Mouse (Mus musculus): ENCODE measurements around the gene Ovch2. TPM values are rescaled to one million over a fixed set of nuclear protein-coding genes. Genes with fewer than 3 reads are reported as not detected.

Gene Ovch2
- polyA plus RNA-seq, 1 experiment from 2014 or later, result not detected

DNA sequence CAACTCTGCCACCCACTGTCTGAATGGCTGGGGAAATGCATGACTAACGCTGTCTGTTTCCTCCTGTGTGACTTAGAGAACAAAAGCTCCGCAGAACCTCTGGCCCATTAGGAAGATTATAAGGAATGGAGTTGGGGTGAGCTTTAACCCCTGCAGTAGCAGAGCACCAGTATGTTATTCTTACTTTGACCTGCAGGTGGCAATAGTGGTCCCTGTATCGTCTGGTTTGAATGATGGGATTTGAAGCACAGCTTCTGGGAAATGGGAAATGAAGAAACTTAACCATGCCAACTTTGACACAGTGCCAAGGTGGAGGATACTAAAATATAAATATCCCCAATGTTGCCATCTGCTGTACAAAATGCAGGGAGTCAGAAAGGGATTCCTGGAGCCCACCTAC, 51.7 kb downstream of the Ovch2 start:
- H3K9ac ChIP-seq (ENCODE audit: low read length), result no peak overlapping the region
- H3K4me3 ChIP-seq (replicated peaks; ENCODE audit: low read length), result no peak overlapping the region
- no peak overlapping the region for H3K4me2 ChIP-seq (ENCODE audit: low read depth, low read length)
- ATAC-seq (ENCODE audit: insufficient read depth, low FRiP score), result no peak
- no peaks in the 10 kb centered on the region for H3K9me3 ChIP-seq (replicated peaks; ENCODE audit: control insufficient read depth, low read length)
- H3K36me3 ChIP-seq (ENCODE audit: control insufficient read depth, insufficient read depth, low read length), result no peaks in the 10 kb centered on the region
- H3K27ac ChIP-seq (ENCODE audit: low read length), result no peak overlapping the region
- H3K27me3 ChIP-seq (ENCODE audit: control insufficient read depth, insufficient read depth, low read length), result no peaks in the 10 kb centered on the region
- WGBS, result 10% methylated on average over 3 of the region's 3 CpGs
- no peaks in the 10 kb centered on the region for H3K4me1 ChIP-seq (ENCODE audit: control insufficient read depth, insufficient read depth, low read length)

DNA sequence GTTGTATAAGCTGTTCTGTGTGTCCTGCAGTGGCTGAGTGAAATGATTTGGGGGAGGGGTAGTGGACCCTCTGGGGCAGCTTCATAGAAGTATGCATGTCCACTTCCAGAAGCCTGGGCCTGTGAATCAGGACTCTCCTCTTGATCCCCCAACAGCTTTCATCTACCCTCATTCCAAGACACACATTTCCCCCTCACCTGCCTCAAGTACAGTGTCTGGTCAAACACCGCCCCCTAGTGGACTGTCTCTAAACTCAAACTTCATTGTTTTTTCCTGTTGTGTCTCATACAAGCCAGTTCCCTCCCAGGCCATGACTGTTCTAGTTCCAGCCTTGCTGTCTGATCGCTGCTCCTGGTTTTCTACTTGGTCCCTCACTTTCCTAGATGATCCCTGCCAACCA, 53.1 kb downstream of the Ovch2 start:
- Histone ChIP-seq H3K9ac (ENCODE audit: low read length) (no peak overlapping the region), H3K36me3 (ENCODE audit: control insufficient read depth, insufficient read depth, low read length) (peaks cover 3% of the 10 kb centered on the region; the same call in 1 of the 2 replicates), H3K4me1 (ENCODE audit: control insufficient read depth, insufficient read depth, low read length) (no peaks in the 10 kb centered on the region), H3K27ac (ENCODE audit: low read length) (no peak overlapping the region), H3K27me3 (ENCODE audit: control insufficient read depth, insufficient read depth, low read length) (no peaks in the 10 kb centered on the region), H3K4me3 (replicated peaks; ENCODE audit: low read length) (no peak overlapping the region), H3K9me3 (replicated peaks; ENCODE audit: control insufficient read depth, low read length) (no peaks in the 10 kb centered on the region), H3K4me2 (ENCODE audit: low read depth, low read length) (no peak overlapping the region)
- ATAC-seq (ENCODE audit: insufficient read depth, low FRiP score), result no peak
- 14% methylated on average over 2 of the region's 2 CpGs for WGBS

- H3K4me3 ChIP-seq (replicated peaks; ENCODE audit: low read length), result no peak overlapping the region
- no peaks in the 10 kb centered on the region for H3K27me3 ChIP-seq (ENCODE audit: control insufficient read depth, insufficient read depth, low read length)
- H3K9me3 ChIP-seq (replicated peaks; ENCODE audit: control insufficient read depth, low read length), result no peaks in the 10 kb centered on the region
- ATAC-seq (ENCODE audit: insufficient read depth, low FRiP score), result no peak
- 84% methylated on average over 9 of the region's 9 CpGs for WGBS
- H3K27ac ChIP-seq (ENCODE audit: low read length), result no peak overlapping the region
- no peaks in the 10 kb centered on the region for H3K4me1 ChIP-seq (ENCODE audit: control insufficient read depth, insufficient read depth, low read length)
- H3K36me3 ChIP-seq (ENCODE audit: control insufficient read depth, insufficient read depth, low read length), result peaks cover 6% of the 10 kb centered on the region; the same call in 1 of the 2 replicates
- no peak overlapping the region for H3K9ac ChIP-seq (ENCODE audit: low read length)
- H3K4me2 ChIP-seq (ENCODE audit: low read depth, low read length), result no peak overlapping the region
Measured at GRCm38 (mm10) chr7:107747476-107747875, 53.5 kb downstream of the Ovch2 start.

GRCm38 (mm10) chr7:107746036-107746435, 55.0 kb downstream of the Ovch2 start:
- ATAC-seq (ENCODE audit: insufficient read depth, low FRiP score), result no peak
- WGBS, result 87% methylated on average over 8 of the region's 8 CpGs

DNA sequence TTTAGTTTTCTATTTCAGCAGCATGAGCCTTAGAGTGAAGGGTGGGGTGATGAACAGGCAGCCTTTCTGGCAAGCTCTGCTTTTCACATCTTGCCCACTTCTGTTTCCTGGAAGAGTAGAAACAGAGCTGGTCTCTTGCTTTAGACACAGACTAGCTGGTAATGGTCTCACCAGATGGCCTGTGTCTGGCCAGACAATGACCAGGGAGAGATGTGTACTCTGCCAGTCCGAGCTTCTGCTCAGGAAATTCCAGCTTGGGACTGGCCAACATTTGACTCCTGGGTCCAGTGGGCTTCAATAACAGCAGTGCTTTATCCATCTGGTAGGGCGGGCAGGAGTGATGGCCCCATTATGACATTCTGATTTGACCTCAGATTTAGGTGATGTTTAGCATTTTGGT, 55.9 kb downstream of the Ovch2 start:
- Histone ChIP-seq H3K9me3 (replicated peaks; ENCODE audit: control insufficient read depth, low read length) (no peaks in the 10 kb centered on the region), H3K4me1 (ENCODE audit: control insufficient read depth, insufficient read depth, low read length) (no peaks in the 10 kb centered on the region), H3K27ac (ENCODE audit: low read length) (no peak overlapping the region), H3K9ac (ENCODE audit: low read length) (no peak overlapping the region), H3K27me3 (ENCODE audit: control insufficient read depth, insufficient read depth, low read length) (no peaks in the 10 kb centered on the region), H3K4me3 (replicated peaks; ENCODE audit: low read length) (no peak overlapping the region), H3K4me2 (ENCODE audit: low read depth, low read length) (no peak overlapping the region), H3K36me3 (ENCODE audit: control insufficient read depth, insufficient read depth, low read length) (peaks cover 6% of the 10 kb centered on the region; the same call in 1 of the 2 replicates)
- WGBS, result 69% methylated on average over 2 of the region's 2 CpGs
- no peak for ATAC-seq (ENCODE audit: insufficient read depth, low FRiP score)

More at GRCm38 (mm10) chr7:107746036-107746435, 55.0 kb downstream of the Ovch2 start:
- H3K4me1 ChIP-seq (ENCODE audit: control insufficient read depth, insufficient read depth, low read length), result no peaks in the 10 kb centered on the region
- no peak overlapping the region for H3K4me3 ChIP-seq (replicated peaks; ENCODE audit: low read length)
- no peak overlapping the region for H3K4me2 ChIP-seq (ENCODE audit: low read depth, low read length)
- no peaks in the 10 kb centered on the region for H3K27me3 ChIP-seq (ENCODE audit: control insufficient read depth, insufficient read depth, low read length)
- H3K9me3 ChIP-seq (replicated peaks; ENCODE audit: control insufficient read depth, low read length), result no peaks in the 10 kb centered on the region
- H3K9ac ChIP-seq (ENCODE audit: low read length), result no peak overlapping the region
- peaks cover 6% of the 10 kb centered on the region; the same call in 1 of the 2 replicates for H3K36me3 ChIP-seq (ENCODE audit: control insufficient read depth, insufficient read depth, low read length)
- no peak overlapping the region for H3K27ac ChIP-seq (ENCODE audit: low read length)

DNA sequence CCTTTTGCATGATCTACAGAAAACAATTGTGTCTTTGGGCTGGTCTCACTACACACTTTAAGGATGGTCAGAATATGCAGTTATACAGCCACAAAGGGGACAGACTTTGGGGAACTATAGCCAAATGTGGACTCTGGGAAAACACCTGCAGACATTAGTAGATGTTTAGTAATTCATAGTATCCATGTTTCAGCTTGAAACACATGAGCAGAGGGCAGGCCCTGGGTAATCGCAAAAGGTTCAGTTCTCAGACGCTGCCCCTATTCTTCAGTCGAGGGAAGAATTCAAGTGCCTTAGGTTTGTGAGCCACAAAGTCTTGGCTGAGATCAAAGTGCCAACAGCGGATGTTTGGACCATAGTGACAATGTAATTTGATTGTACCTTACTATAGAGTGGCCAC, 56.6 kb downstream of the Ovch2 start:
- Histone ChIP-seq H3K4me1 (ENCODE audit: control insufficient read depth, insufficient read depth, low read length) (no peaks in the 10 kb centered on the region), H3K9ac (ENCODE audit: low read length) (no peak overlapping the region), H3K27me3 (ENCODE audit: control insufficient read depth, insufficient read depth, low read length) (no peaks in the 10 kb centered on the region), H3K36me3 (ENCODE audit: control insufficient read depth, insufficient read depth, low read length) (peaks cover 6% of the 10 kb centered on the region; the same call in 1 of the 2 replicates), H3K4me3 (replicated peaks; ENCODE audit: low read length) (no peak overlapping the region), H3K4me2 (ENCODE audit: low read depth, low read length) (no peak overlapping the region), H3K9me3 (replicated peaks; ENCODE audit: control insufficient read depth, low read length) (no peaks in the 10 kb centered on the region), H3K27ac (ENCODE audit: low read length) (no peak overlapping the region)
- no peak for ATAC-seq (ENCODE audit: insufficient read depth, low FRiP score)
- WGBS, result 81% methylated on average over 4 of the region's 4 CpGs

- no peak overlapping the region for H3K4me3 ChIP-seq (replicated peaks; ENCODE audit: low read length)
- no peak overlapping the region for H3K9ac ChIP-seq (ENCODE audit: low read length)
- H3K27me3 ChIP-seq (ENCODE audit: control insufficient read depth, insufficient read depth, low read length), result no peaks in the 10 kb centered on the region
- no peak overlapping the region for H3K4me2 ChIP-seq (ENCODE audit: low read depth, low read length)
- no peak for ATAC-seq (ENCODE audit: insufficient read depth, low FRiP score)
- H3K9me3 ChIP-seq (replicated peaks; ENCODE audit: control insufficient read depth, low read length), result no peaks in the 10 kb centered on the region
- 80% methylated on average over 10 of the region's 10 CpGs for WGBS
- no peak overlapping the region for H3K27ac ChIP-seq (ENCODE audit: low read length)
- no peaks in the 10 kb centered on the region for H3K4me1 ChIP-seq (ENCODE audit: control insufficient read depth, insufficient read depth, low read length)
- H3K36me3 ChIP-seq (ENCODE audit: control insufficient read depth, insufficient read depth, low read length), result peaks cover 6% of the 10 kb centered on the region; the same call in 1 of the 2 replicates
Measured at GRCm38 (mm10) chr7:107742963-107743465, 58.0 kb downstream of the Ovch2 start.

GRCm38 (mm10) chr7:107738726-107739125, 62.3 kb downstream of the Ovch2 start:
- H3K27me3 ChIP-seq (ENCODE audit: control insufficient read depth, insufficient read depth, low read length), result no peaks in the 10 kb centered on the region
- no peak overlapping the region for H3K4me2 ChIP-seq (ENCODE audit: low read depth, low read length)
- no peak for ATAC-seq (ENCODE audit: insufficient read depth, low FRiP score)
- no peak overlapping the region for H3K27ac ChIP-seq (ENCODE audit: low read length)
- H3K4me3 ChIP-seq (replicated peaks; ENCODE audit: low read length), result no peak overlapping the region
- H3K4me1 ChIP-seq (ENCODE audit: control insufficient read depth, insufficient read depth, low read length), result no peaks in the 10 kb centered on the region
- H3K9ac ChIP-seq (ENCODE audit: low read length), result no peak overlapping the region
- 33% methylated on average over 2 of the region's 2 CpGs for WGBS
- no peaks in the 10 kb centered on the region for H3K9me3 ChIP-seq (replicated peaks; ENCODE audit: control insufficient read depth, low read length)
- peaks cover 10% of the 10 kb centered on the region for H3K36me3 ChIP-seq (ENCODE audit: control insufficient read depth, insufficient read depth, low read length)

DNA sequence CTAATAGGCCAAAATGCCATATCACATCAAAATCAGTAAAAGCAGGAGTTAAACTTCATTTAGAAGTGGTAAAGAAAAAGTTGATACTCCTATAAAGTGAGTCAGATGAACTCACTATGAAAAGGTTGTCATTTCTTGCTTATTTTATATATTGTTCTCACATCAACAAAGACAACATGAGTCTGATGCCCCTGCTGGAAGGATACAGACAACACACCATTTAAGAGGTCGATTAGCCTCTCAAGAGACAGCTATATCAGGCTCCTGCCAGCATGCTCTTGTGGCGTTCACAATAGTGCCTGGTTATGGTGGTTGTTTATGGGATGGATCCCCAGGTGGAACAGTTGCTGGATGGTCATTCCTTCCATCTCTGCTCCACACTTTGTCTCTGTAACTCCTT, 67.8 kb downstream of the Ovch2 start:
- H3K36me3 ChIP-seq (ENCODE audit: control insufficient read depth, insufficient read depth, low read length), result peaks cover 10% of the 10 kb centered on the region; the same call in 1 of the 2 replicates
- WGBS, result 68% methylated on average over 2 of the region's 2 CpGs
- no peak overlapping the region for H3K4me3 ChIP-seq (replicated peaks; ENCODE audit: low read length)
- H3K9me3 ChIP-seq (replicated peaks; ENCODE audit: control insufficient read depth, low read length), result no peaks in the 10 kb centered on the region
- H3K27me3 ChIP-seq (ENCODE audit: control insufficient read depth, insufficient read depth, low read length), result no peaks in the 10 kb centered on the region
- no peak overlapping the region for H3K9ac ChIP-seq (ENCODE audit: low read length)
- no peak overlapping the region for H3K27ac ChIP-seq (ENCODE audit: low read length)
- no peak for ATAC-seq (ENCODE audit: insufficient read depth, low FRiP score)
- no peaks in the 10 kb centered on the region for H3K4me1 ChIP-seq (ENCODE audit: control insufficient read depth, insufficient read depth, low read length)
- H3K4me2 ChIP-seq (ENCODE audit: low read depth, low read length), result no peak overlapping the region
